Mouse (Mus musculus) heart, embryonic 14.5 days (tissue): ENCODE measurements around the gene Ccna2. TPM values are rescaled to one million over a fixed set of nuclear protein-coding genes. Genes with fewer than 3 reads are reported as not detected.

Experiments
- ATAC-seq: fragments of 200-750 bp; cut with Nextera tagmentation; 2 replicates; pipeline ENCODE4 v1.8.0; 2017; ENCODE audit warnings: low read depth, moderate TSS enrichment; ENCODE audit not compliant: insufficient number of reproducible peaks, insufficient read depth, low FRiP score
- H3K27ac ChIP-seq, 2 experiments: fragments of 200-500 bp in 1 of 2; fragments of 300-500 bp in 1 of 2; sonication (generic) in 1 of 2; replicated peaks in 1 of 2; 2 replicates each; pipeline ENCODE4 v1.5.1; 2012 to 2014; ENCODE audit warnings: low read depth in 2 of 2, low read length in 2 of 2, control low read depth in 1 of 2, mild to moderate bottlenecking in 1 of 2, mixed read lengths in 1 of 2; ENCODE audit not compliant: control insufficient read depth in 1 of 2, insufficient read depth in 1 of 2
- H3K27me3 ChIP-seq: fragments of 300-500 bp; sonication (generic); 2 replicates; pipeline ENCODE4 v1.6.1; 2014; ENCODE audit warnings: mild to moderate bottlenecking, low read length, control low read depth; ENCODE audit not compliant: control insufficient read depth, insufficient read depth
- H3K36me3 ChIP-seq: fragments of 300-500 bp; sonication (generic); 2 replicates; pipeline ENCODE4 v1.6.1; 2014; ENCODE audit warnings: mild to moderate bottlenecking, control low read depth, low read length, mixed read lengths; ENCODE audit not compliant: control insufficient read depth, insufficient read depth
- H3K4me1 ChIP-seq, 2 experiments: fragments of 200-500 bp in 1 of 2; fragments of 300-500 bp in 1 of 2; sonication (generic) in 1 of 2; 2 replicates each; pipeline ENCODE4 v1.6.1; 2012 to 2014; ENCODE audit warnings: low read length in 2 of 2, control low read depth in 1 of 2, mixed read lengths in 1 of 2; ENCODE audit not compliant: control insufficient read depth in 2 of 2, insufficient read depth in 2 of 2
- H3K4me2 ChIP-seq: fragments of 300-500 bp; sonication (generic); 2 replicates; pipeline ENCODE4 v1.6.1; 2014; ENCODE audit warnings: mild to moderate bottlenecking, low read length
- H3K4me3 ChIP-seq, 2 experiments: fragments of 200-500 bp in 1 of 2; fragments of 300-500 bp in 1 of 2; sonication (generic) in 1 of 2; 2 replicates each; pipeline ENCODE4 v1.5.1; 2012 to 2014; ENCODE audit warnings: low read length in 2 of 2, mild to moderate bottlenecking in 2 of 2, control low read depth in 1 of 2, low read depth in 1 of 2, moderate library complexity in 1 of 2; ENCODE audit not compliant: control insufficient read depth in 1 of 2, insufficient read depth in 1 of 2
- H3K9ac ChIP-seq: fragments of 300-500 bp; sonication (generic); 2 replicates; pipeline ENCODE4 v1.6.1; 2014; ENCODE audit warnings: mild to moderate bottlenecking, low read length
- H3K9me3 ChIP-seq: fragments of 300-500 bp; sonication (generic); 2 replicates; pipeline ENCODE4 v1.6.1; 2016; ENCODE audit warnings: low read length, control low read depth; ENCODE audit not compliant: control insufficient read depth
- WGBS: fragments of 180-500 bp; shearing (Covaris S2); extraction: QIAGEN DNeasy Blood & Tissue Kit; methylation state at CpG from one replicate; pipeline ENCODE4 v1.1.7; 2014; 5-methylcytosine and 5-hydroxymethylcytosine counted together
- polyA plus RNA-seq: library from polyadenylated mRNA; unstranded; fragments of >200 nt; fragmentation: Nextera tagmentation; extraction: Ambion mirVana; gene quantifications from 2 replicates; pipeline ENCODE4 v1.2.1, GENCODE M21; 2014

Ccna2 gene
- polyA plus RNA-seq, 1 experiment from 2014 or later = 199 TPM

DNA sequence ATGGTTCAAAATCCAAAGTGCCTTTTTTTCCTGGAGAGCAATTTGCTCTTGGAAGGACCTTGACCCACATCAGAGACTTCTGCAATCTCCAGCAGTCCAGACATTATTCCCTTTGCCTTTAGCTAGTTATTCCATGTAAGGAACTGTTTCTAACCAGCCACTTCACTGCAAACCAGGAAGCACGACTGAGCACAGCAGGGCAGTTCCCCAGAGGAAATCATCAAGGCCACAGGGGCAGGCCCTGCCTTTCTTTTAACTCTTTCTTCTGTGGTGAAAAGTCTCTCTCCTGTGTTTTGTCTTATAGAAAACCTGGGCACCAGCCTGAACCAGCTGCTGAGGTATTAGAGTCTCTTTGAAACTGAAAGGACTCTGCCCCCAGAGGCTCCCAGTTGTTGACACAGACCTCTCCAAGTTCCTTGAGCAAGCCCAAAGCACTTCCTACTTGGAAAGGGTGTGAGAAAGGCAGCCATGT lies 38.7 kb downstream of the Ccna2 start:
- Histone ChIP-seq H3K9me3 (no peaks in the 10 kb centered on the region), H3K4me2 (no peak overlapping the region), H3K27ac (no peak overlapping the region; a peak in 1 of 4 replicates), H3K36me3 (no peaks in the 10 kb centered on the region), H3K4me1 (peaks cover 19 to 29% of the 10 kb centered on the region in 2 experiments), H3K9ac (no peak overlapping the region), H3K27me3 (no peaks in the 10 kb centered on the region), H3K4me3 (no peak overlapping the region)
- ATAC-seq = no peak
- WGBS = 4% methylated on average over 1 of the region's 1 CpGs

DNA sequence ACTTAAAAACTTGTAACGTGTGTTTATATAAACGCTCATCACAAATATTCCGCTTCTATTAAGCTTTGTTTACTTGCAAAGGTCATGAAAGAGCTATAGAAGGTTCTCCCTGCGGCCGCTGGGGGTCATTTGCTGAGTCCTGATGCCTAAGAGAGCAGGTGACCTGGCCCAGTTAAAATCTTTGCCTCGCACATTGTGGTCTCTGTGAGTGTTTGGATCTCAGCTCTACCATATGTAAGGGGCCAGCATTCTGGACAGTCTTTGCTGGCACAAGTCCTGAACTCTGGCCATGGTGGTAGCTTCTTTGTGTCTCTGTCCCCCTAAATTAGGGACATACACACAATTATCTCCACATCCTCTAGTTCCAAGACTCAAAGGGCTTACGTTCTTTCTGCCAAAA lies 39.2 kb downstream of the Ccna2 start:
- Histone ChIP-seq H3K4me1 (peaks cover 19 to 29% of the 10 kb centered on the region in 2 experiments), H3K27ac (no peak overlapping the region), H3K9me3 (no peaks in the 10 kb centered on the region), H3K4me2 (0 out of 2 replicates have a peak overlapping the region, but pooled peaks have one; percentile 68), H3K4me3 (no peak overlapping the region), H3K36me3 (no peaks in the 10 kb centered on the region), H3K27me3 (no peaks in the 10 kb centered on the region), H3K9ac (no peak overlapping the region)
- ATAC-seq = no peak
- 60% methylated on average over 7 of the region's 7 CpGs for WGBS

DNA sequence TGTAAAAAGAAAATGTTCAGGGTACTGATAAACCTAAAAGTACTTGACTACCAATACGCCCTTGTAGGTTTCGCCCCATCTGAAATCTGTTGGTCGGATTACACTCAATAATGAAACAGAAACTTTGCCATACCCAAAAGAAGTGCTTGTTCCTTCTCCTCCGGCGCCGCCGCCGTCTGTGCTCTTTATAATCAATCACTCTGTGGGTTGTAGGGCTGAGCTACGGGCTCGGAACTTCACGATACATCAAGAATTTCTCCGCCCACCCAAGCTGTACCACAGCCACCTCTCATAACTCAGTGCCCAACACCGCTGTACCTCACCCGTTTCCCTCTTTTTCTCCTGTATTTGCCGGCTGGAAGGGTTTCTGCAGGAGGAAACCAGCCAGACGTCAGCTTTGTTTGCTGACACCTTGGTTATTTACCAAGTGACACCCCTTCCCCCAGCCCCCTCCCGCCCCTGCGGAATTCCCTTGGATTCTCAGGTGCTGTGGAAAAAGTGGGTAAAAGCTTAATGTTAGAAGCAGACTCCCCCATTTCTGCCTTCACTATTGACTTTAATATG lies 39.9 kb downstream of the Ccna2 start:
- Histone ChIP-seq H3K27me3 (no peaks in the 10 kb centered on the region), H3K9me3 (no peaks in the 10 kb centered on the region), H3K4me3 (peak overlapping the region; percentile 32 to 36), H3K4me1 (peaks cover 19 to 29% of the 10 kb centered on the region in 2 experiments), H3K27ac (no peak overlapping the region), H3K9ac (peak overlapping the region; percentile 56), H3K36me3 (no peaks in the 10 kb centered on the region), H3K4me2 (peak overlapping the region; percentile 68)
- no peak for ATAC-seq
- 9% methylated on average over 18 of the region's 18 CpGs for WGBS

DNA sequence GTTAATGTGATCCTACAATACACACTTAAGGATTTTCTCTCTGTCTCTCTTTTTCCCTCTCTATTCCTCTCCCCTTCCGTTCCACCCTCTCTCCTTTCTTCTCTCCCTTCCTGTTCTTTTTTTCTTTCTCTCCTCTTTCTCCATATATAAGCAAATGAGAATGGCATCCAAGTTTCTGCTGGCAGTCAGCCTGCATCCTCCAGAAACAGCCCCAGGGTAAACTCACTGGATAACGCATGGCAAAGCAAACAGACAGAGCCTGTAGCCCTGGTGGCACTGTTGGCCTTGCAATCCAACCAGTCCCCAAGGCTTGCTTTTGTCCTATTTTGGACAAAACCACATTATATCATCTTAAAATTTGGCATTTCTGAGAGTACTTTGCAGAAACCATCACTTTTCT lies 40.7 kb downstream of the Ccna2 start:
- H3K4me3 ChIP-seq = no peak overlapping the region
- H3K36me3 ChIP-seq = no peaks in the 10 kb centered on the region
- 34% methylated on average over 2 of the region's 2 CpGs for WGBS
- H3K27me3 ChIP-seq = no peaks in the 10 kb centered on the region
- H3K9me3 ChIP-seq = no peaks in the 10 kb centered on the region
- peak overlapping the region; percentile 78 to 82 for H3K27ac ChIP-seq
- peaks cover 19 to 29% of the 10 kb centered on the region in 2 experiments for H3K4me1 ChIP-seq
- H3K9ac ChIP-seq = no peak overlapping the region
- ATAC-seq = no peak
- peak overlapping the region; percentile 68 for H3K4me2 ChIP-seq

DNA sequence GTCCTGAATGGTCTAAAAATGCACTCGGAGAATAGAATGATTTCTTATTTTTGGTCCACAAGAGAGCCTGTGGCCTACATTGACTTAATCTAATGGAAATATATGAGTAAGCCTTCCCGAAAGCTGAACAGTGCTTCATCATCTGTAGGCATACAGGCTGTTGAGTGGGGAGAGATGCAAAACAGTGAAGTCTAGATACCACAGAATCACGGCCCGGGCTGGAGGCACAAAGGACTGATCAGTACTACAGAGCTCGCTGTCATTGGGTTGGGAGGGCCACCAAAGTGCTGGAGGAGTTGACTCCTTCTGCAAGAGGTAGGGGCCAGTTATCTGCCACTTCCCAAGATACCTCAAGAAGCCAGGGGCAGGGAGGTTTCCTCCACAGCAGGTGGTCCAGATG lies 41.2 kb downstream of the Ccna2 start:
- no peak overlapping the region for H3K4me3 ChIP-seq
- 35% methylated on average over 5 of the region's 5 CpGs for WGBS
- 0 out of 2 replicates have a peak, but pooled peaks have one; percentile 52 for ATAC-seq

DNA sequence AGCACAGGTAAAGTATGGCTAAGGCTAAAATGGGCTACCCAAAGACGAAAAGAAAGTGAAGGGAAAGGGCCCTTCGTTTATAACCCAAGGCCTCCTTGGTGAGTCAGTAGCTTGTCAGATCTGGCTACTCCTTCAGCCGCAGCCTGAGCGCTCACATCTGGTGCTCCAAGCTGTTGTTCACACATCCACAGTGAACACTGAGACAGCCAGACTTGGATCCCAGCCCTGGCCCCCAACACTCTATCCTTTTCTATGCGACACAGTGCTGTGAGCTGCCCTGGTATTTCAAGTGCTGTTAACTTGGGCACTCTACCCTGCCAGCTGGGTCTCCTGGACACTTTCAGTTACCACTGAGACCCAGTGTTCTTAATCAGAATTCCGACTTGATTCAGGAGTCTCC lies 41.6 kb downstream of the Ccna2 start:
- Histone ChIP-seq H3K4me1 (peaks cover 19 to 29% of the 10 kb centered on the region in 2 experiments), H3K27ac (peak overlapping the region; percentile 78 to 82), H3K9me3 (no peaks in the 10 kb centered on the region), H3K27me3 (no peaks in the 10 kb centered on the region), H3K4me3 (no peak overlapping the region), H3K36me3 (no peaks in the 10 kb centered on the region), H3K9ac (no peak overlapping the region), H3K4me2 (peak overlapping the region; percentile 37)
- ATAC-seq = peak; percentile 73
- 44% methylated on average over 6 of the region's 6 CpGs for WGBS

More for the DNA sequence above, 41.2 kb downstream of the Ccna2 start:
- Histone ChIP-seq H3K27me3 (no peaks in the 10 kb centered on the region), H3K9ac (no peak overlapping the region), H3K36me3 (no peaks in the 10 kb centered on the region), H3K4me1 (peaks cover 19 to 29% of the 10 kb centered on the region in 2 experiments), H3K9me3 (no peaks in the 10 kb centered on the region), H3K27ac (peak overlapping the region; percentile 78 to 82), H3K4me2 (peak overlapping the region; percentile 37)

DNA sequence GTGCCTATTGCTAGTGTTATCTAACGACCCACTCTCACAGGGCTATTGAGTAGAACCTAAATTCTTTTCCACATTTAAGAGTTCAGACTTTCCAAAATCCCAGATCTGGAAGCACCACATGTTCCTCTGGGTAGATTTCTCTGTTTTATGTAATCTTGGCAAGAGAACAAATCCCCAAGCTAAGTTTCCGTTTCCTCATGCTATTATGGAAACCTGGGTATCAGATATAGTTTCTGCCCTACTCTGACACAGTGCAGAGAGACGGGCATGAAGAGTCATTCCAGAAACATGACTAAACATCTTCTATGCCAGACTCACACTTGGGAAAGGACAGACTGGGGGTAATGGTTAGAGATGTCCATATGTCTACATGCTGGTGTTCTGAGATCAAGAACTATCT lies 47.5 kb downstream of the Ccna2 start:
- no peak for ATAC-seq
- no peaks in the 10 kb centered on the region for H3K36me3 ChIP-seq
- H3K27me3 ChIP-seq = peaks cover 22% of the 10 kb centered on the region
- H3K9me3 ChIP-seq = no peaks in the 10 kb centered on the region
- H3K9ac ChIP-seq = no peak overlapping the region
- no peak overlapping the region for H3K27ac ChIP-seq
- peaks cover 2 to 3% of the 10 kb centered on the region in 2 experiments; a peak in 3 of 4 replicates for H3K4me1 ChIP-seq
- H3K4me2 ChIP-seq = no peak overlapping the region
- WGBS = 43% methylated on average over 3 of the region's 3 CpGs
- no peak overlapping the region for H3K4me3 ChIP-seq

DNA sequence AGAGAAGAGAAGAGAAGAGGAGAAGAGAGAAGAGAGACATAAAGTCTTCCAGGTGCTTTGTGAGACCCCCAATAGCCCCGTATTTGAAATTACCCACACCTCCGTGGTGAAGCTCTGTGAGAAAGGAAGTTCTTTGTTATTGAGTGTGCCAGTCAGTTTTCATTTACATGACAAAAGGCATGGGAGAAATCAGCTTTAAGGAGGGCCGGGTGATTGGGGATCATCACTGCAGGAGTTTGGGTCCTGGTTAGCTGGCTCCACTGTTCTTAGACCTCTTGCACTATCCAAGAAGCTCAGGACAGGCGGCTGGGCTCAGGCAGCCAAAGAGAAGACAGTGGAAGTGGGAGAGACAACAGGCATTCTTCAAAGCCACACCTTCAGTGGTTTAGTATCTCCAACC lies 49.8 kb downstream of the Ccna2 start:
- H3K4me2 ChIP-seq = no peak overlapping the region
- peaks cover 22% of the 10 kb centered on the region for H3K27me3 ChIP-seq
- H3K9me3 ChIP-seq = no peaks in the 10 kb centered on the region
- H3K36me3 ChIP-seq = no peaks in the 10 kb centered on the region
- no peak overlapping the region for H3K27ac ChIP-seq
- H3K4me1 ChIP-seq = peaks cover 2 to 3% of the 10 kb centered on the region in 2 experiments; a peak in 3 of 4 replicates
- H3K9ac ChIP-seq = no peak overlapping the region
- no peak overlapping the region for H3K4me3 ChIP-seq
- 19% methylated on average over 4 of the region's 4 CpGs for WGBS
- ATAC-seq = no peak
